Mouse (Mus musculus): Measurements from ENCODE around the gene Nyap2. TPM values are rescaled to one million over a fixed set of nuclear protein-coding genes. Genes with fewer than 3 reads are reported as not detected.
"Not testable (repeated sequence)": the region's sequence is repeated elsewhere in the genome, so short reads cannot be mapped to it uniquely, and the experiment has no call there.

Nyap2 gene
- polyA plus RNA-seq, 1 experiment: 15.5 TPM

DNA sequence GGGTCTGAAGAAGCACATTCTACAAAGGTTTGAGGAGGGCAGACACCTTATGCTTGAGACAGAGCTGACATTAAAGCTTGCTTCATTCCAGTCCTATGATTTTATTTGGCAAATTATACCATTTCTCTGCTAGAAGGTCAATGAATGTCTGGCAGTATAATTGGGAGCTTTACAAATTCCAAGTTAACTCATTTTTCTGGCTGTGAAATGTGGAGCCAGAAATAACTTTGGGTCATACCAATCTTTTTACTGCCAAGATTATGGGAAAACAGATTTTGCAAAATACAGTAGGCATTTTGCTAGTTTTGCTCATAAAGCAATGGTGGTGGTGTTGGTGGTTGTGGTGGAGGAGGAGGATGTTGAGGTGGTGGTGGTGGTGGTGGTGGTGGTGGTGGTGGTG is 96.0 kb downstream of the Nyap2 start:
- Histone ChIP-seq H3K27ac (ENCODE audit: insufficient read depth, low read length) (no peak overlapping the region), H3K4me3 (ENCODE audit: insufficient read depth, low read length) (no peak overlapping the region), H3K4me1 (ENCODE audit: control insufficient read depth, insufficient read depth, low read length) (peaks cover 5% of the 10 kb centered on the region)
- TF ChIP-seq CTCF (IDR thresholded peaks at IDR 0.05; ENCODE audit: extremely low read depth, insufficient read depth, low read length) (no peak), POLR2A (IDR thresholded peaks at IDR 0.05; ENCODE audit: extremely low read depth, insufficient read depth, low read length) (no peak)

DNA sequence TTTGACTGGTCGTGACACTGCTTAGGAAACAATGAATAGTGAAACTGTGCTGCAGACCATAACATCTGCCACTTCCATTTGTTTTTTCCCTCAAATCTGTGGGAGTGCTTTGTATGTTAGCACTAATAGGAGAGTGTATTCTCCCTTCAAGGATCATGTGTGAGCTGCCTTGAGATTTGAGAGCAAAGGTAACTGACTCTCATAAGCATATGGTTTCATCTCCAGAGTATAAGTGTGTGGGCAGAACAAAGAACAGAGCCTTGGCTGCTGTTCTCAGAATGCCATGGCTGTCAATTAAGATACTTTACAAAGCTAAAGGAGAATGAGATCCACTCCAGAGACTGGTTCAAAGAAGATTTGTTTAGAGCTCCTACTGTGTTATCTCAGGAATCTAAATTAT is 96.6 kb downstream of the Nyap2 start:
- H3K27ac ChIP-seq (ENCODE audit: insufficient read depth, low read length): peak overlapping the region; percentile 81
- H3K4me1 ChIP-seq (ENCODE audit: control insufficient read depth, insufficient read depth, low read length): peaks cover 6% of the 10 kb centered on the region
- H3K4me3 ChIP-seq (ENCODE audit: insufficient read depth, low read length): no peak overlapping the region
- TF ChIP-seq CTCF (IDR thresholded peaks at IDR 0.05; ENCODE audit: extremely low read depth, insufficient read depth, low read length): no peak
- TF ChIP-seq POLR2A (IDR thresholded peaks at IDR 0.05; ENCODE audit: extremely low read depth, insufficient read depth, low read length): no peak

DNA sequence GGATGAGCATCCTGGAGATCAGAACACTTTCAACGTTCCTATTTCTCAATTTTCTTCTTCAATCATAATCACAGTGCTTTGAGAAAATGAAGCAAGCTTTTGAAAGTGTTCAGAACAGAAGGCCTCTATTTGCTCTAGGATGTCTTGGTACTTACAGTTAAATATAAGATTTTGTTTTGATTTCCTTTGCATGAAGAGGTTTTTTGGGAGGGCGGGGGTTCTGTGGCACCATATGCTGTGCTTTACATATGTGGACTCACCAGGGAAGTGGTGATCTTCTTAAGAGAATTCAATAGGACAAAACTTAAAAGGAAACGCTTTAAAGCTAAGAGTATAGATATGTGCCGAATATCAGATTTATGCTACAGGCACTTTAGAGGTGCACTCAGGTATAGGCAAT is 103.0 kb downstream of the Nyap2 start:
- no peak overlapping the region for H3K4me3 ChIP-seq (ENCODE audit: insufficient read depth, low read length)
- peaks cover 4% of the 10 kb centered on the region for H3K4me1 ChIP-seq (ENCODE audit: control insufficient read depth, insufficient read depth, low read length)
- TF ChIP-seq CTCF (IDR thresholded peaks at IDR 0.05; ENCODE audit: extremely low read depth, insufficient read depth, low read length) (no peak), POLR2A (IDR thresholded peaks at IDR 0.05; ENCODE audit: extremely low read depth, insufficient read depth, low read length) (no peak)
- H3K27ac ChIP-seq (ENCODE audit: insufficient read depth, low read length): no peak overlapping the region

DNA sequence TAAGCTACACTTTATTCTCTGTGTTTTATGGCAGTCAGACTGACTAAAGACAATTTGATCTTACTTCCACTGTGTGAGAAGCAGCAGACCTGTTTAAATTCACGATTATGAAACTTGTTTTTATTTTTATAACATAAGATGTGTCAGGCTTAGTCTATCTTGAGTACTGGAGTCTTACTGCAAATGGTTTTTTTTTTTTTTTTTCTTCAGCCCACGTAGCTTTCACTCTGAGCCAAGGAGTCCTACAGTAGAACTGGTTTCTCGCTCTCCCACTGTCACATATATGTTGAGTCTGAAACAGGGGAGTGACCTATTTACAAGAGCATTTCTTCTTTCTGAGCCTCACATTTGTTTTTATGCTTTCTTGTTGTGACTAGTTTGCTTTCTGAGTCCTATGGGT is 103.9 kb downstream of the Nyap2 start:
- no peak overlapping the region for H3K4me3 ChIP-seq (ENCODE audit: insufficient read depth, low read length)
- TF ChIP-seq CTCF (IDR thresholded peaks at IDR 0.05; ENCODE audit: extremely low read depth, insufficient read depth, low read length): no peak
- TF ChIP-seq POLR2A (IDR thresholded peaks at IDR 0.05; ENCODE audit: extremely low read depth, insufficient read depth, low read length): no peak
- H3K27ac ChIP-seq (ENCODE audit: insufficient read depth, low read length): peak overlapping the region; percentile 81; the same call in 1 of the 2 replicates
- H3K4me1 ChIP-seq (ENCODE audit: control insufficient read depth, insufficient read depth, low read length): peaks cover 4% of the 10 kb centered on the region

DNA sequence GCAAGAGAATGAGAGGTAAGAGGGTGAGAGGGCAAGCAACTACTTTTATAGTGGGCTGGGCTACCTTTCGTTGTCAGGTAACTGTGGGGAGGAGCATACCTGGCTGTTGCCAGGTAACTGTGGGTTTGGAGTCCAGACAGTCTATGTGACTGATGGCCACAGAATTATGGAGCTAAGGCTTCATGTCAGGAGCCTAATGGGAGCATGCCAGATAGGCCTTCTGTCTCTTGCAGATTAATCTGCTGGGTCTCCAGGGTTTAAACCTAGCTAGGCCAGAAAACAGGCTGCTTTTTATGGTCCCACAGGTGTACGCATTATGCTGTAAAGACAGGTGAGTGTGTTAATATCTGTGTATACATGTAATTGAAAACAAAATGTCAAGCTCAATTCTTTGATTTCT is 132.8 kb downstream of the Nyap2 start:
- H3K27ac ChIP-seq (ENCODE audit: insufficient read depth, low read length): no peak overlapping the region
- no peaks in the 10 kb centered on the region for H3K4me1 ChIP-seq (ENCODE audit: control insufficient read depth, insufficient read depth, low read length)
- H3K4me3 ChIP-seq (ENCODE audit: insufficient read depth, low read length): no peak overlapping the region
- TF ChIP-seq CTCF (IDR thresholded peaks at IDR 0.05; ENCODE audit: extremely low read depth, insufficient read depth, low read length): no peak
- no peak for TF ChIP-seq POLR2A (IDR thresholded peaks at IDR 0.05; ENCODE audit: extremely low read depth, insufficient read depth, low read length)

DNA sequence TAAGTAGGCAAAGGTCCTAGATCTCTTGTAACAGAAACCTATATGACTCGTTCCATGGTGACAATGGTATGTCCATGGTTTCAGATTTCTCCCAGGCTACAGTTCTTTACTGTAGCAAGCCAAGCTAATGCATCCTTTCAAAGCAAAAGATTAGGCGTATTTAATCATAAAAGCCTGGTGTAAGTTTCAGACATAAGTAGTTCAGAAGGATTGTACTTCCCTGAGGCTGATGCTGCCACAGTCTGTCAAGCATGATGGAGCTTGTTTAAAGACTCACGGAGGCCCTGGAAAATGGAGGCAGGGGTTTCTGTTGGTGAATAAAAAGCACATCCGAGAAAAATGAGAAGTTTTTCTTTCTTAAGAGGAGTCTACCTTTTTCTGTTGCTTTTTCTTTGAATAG is 134.7 kb downstream of the Nyap2 start:
- no peak overlapping the region for H3K27ac ChIP-seq (ENCODE audit: insufficient read depth, low read length)
- H3K4me3 ChIP-seq (ENCODE audit: insufficient read depth, low read length): no peak overlapping the region
- no peaks in the 10 kb centered on the region; the same call in 1 of the 2 replicates for H3K4me1 ChIP-seq (ENCODE audit: control insufficient read depth, insufficient read depth, low read length)
- TF ChIP-seq CTCF (IDR thresholded peaks at IDR 0.05; ENCODE audit: extremely low read depth, insufficient read depth, low read length) (no peak), POLR2A (IDR thresholded peaks at IDR 0.05; ENCODE audit: extremely low read depth, insufficient read depth, low read length) (no peak)

DNA sequence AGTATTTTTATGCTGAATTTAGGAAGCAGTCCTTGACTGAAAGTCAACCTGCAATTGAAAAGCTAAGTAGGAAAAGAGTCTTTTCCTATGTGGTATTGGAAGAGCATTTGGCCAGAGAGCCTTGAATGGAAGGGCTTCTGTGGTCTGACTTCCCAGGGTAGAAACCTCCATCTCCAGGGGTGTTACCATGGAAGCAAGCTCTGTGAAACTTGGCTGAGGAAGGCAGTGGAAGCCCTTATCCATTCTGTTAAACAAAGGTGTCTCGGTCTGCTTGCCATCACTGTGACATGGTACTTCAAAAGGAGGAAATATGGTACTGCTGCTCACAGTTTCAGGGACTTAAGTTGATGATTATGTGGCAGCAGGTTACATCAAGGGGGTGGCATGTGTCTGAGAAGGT is 143.0 kb downstream of the Nyap2 start:
- Histone ChIP-seq H3K4me3 (ENCODE audit: insufficient read depth, low read length) (no peak overlapping the region), H3K4me1 (ENCODE audit: control insufficient read depth, insufficient read depth, low read length) (peaks cover 1% of the 10 kb centered on the region; the same call in 1 of the 2 replicates), H3K27ac (ENCODE audit: insufficient read depth, low read length) (no peak overlapping the region)
- no peak for TF ChIP-seq POLR2A (IDR thresholded peaks at IDR 0.05; ENCODE audit: extremely low read depth, insufficient read depth, low read length)
- no peak for TF ChIP-seq CTCF (IDR thresholded peaks at IDR 0.05; ENCODE audit: extremely low read depth, insufficient read depth, low read length)

DNA sequence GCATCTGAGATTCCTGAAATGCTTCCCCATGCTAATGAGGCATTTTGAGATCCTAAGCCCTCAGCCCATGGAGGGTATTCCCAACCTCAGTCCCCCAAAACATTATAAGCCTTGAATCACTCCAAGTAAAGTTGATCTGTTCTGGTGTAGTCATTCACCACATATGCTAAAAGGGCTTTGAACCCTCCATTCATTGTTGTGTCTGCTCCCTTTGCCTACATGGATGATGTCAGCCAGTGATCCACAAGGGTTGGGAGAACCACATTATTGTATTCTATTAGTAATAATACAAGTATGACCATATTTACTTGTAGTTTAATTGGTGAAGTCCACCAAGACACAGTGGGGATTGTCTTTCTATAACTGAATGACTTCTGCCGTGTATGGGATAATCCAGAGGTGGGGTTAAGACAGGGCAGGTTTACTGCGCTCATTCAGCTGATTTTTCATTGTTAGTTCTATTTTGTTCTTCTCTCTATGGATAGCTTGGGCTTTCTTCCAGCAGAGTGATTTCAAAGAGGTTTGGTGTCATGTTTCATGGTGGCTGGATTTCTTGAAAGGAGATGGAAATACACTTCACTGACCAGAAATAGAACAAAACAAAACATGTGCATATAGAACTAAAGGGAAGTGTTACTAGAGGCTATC is 155.1 kb downstream of the Nyap2 start:
- H3K27ac ChIP-seq (ENCODE audit: insufficient read depth, low read length): no peak overlapping the region
- no peaks in the 10 kb centered on the region; the same call in 1 of the 2 replicates for H3K4me1 ChIP-seq (ENCODE audit: control insufficient read depth, insufficient read depth, low read length)
- TF ChIP-seq POLR2A (IDR thresholded peaks at IDR 0.05; ENCODE audit: extremely low read depth, insufficient read depth, low read length): no peak
- TF ChIP-seq CTCF (IDR thresholded peaks at IDR 0.05; ENCODE audit: extremely low read depth, insufficient read depth, low read length): no peak
- H3K4me3 ChIP-seq (ENCODE audit: insufficient read depth, low read length): no peak overlapping the region

DNA sequence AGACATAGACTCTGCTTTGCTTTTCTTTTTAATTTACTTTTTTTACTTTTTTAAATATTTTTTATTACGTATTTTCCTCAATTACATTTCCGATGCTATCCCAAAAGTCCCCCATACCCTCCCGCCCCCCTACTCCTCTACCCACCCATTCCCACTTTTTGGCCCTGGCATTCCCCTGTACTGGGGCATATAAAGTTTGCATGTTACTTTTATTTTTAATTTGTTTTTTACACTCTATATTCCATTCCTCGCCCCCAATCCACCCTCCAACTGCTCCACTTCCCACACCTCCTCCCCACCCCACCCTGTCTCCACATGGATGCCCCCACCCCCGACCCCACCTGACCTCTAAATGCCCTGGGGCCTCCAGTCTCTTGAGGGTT is 155.6 kb downstream of the Nyap2 start:
- not testable (repeated sequence) for H3K4me3 ChIP-seq (ENCODE audit: insufficient read depth, low read length); H3K4me1 ChIP-seq (ENCODE audit: control insufficient read depth, insufficient read depth, low read length); H3K27ac ChIP-seq (ENCODE audit: insufficient read depth, low read length)

DNA sequence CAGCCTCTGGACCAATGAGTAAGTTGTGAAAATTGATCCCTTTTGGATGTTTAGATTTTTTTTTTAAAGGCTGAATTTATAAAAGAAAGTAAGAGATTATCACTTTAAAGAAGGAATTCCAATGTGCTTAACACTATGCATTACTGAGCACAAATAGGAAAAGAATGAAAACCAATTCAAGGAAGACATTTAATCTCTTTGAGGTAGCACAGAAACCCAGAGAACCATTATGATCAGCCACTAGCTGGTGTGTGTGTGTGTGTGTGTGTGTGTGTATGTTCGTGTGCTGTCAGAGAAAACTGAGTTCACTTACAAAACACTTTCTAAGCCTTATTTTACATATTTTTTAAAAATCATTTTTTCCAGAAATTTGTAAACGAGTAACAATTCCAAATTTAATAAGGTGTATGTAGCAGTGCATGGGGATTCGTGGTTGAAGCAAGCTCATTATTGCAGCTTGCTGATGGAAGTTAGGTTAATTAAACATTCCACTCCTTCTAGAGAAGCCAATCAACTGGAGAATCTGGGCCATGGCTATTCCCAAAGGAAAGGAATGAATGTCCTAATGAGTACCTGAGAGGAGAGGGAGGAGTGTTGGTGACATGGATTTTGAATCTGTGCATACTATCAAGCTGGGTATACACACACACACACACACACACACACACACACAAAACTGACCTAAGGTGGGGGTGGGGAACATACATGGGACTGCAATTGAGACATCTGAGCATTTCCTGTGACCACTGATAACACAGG is 171.9 kb downstream of the Nyap2 start:
- TF ChIP-seq CTCF (IDR thresholded peaks at IDR 0.05; ENCODE audit: extremely low read depth, insufficient read depth, low read length) (no peak), POLR2A (IDR thresholded peaks at IDR 0.05; ENCODE audit: extremely low read depth, insufficient read depth, low read length) (no peak)
- no peaks in the 10 kb centered on the region for H3K4me1 ChIP-seq (ENCODE audit: control insufficient read depth, insufficient read depth, low read length)

More for the DNA sequence above, 171.9 kb downstream of the Nyap2 start:
- Histone ChIP-seq H3K27ac (ENCODE audit: insufficient read depth, low read length) (no peak overlapping the region), H3K4me3 (ENCODE audit: insufficient read depth, low read length) (no peak overlapping the region)
